Mouse (Mus musculus): Measurements from ENCODE around the gene Mxi1. TPM values are rescaled to one million over a fixed set of nuclear protein-coding genes. Genes with fewer than 3 reads are reported as not detected.

Mxi1 gene
- total RNA-seq, 1 experiment: 20.1 TPM

DNA sequence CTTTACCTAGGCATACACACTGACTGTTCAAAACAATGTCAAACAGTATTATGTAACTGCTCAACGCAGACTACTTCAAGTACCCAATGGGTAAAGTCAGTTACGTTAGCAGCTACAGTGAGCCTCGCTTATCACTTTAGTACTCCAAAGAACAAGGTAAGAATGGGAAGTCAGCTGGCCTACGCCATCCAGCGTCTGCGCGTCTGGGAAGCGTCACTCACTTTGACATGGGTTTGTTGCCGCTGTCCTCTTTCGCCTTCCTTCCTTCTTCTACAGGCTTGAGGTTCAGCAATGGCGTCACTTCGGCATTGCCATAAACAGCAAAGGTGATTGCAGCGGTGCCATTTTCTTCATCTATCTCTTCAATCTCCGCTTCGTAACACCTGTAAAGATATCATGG lies 73.0 kb downstream of the Mxi1 start:
- no peak overlapping the region for H3K9ac ChIP-seq (ENCODE audit: insufficient read depth, low read depth, low read length, poor library complexity, severe bottlenecking)
- H3K9me3 ChIP-seq (ENCODE audit: control insufficient read depth, insufficient read depth, low read depth, low read length): no peaks in the 10 kb centered on the region
- no peak overlapping the region for H3K27ac ChIP-seq (ENCODE audit: insufficient read depth, low read depth, low read length, poor library complexity, severe bottlenecking)
- no peak for DNase-seq (ENCODE audit: low read depth, low spot score)
- H3K4me1 ChIP-seq (ENCODE audit: control insufficient read depth in 2 of 2, insufficient read depth in 2 of 2, low read length in 2 of 2, poor library complexity in 1 of 2): peaks cover 0 to 1% of the 10 kb centered on the region in 2 experiments; a peak in 1 of 4 replicates
- in situ Hi-C loops (cut with MboI; ENCODE audit: low sequenced_read_pairs in 2 of 2, unreplicated experiment in 2 of 2): no loop called here
- peaks cover 46% of the 10 kb centered on the region for H3K36me3 ChIP-seq (ENCODE audit: control insufficient read depth, insufficient read depth, low read length, poor library complexity, severe bottlenecking)
- TF ChIP-seq CHD2 (IDR thresholded peaks at IDR 0.05; ENCODE audit: low read depth, low read length) (no peak), ZNF384 (IDR thresholded peaks at IDR 0.05; ENCODE audit: low read depth, low read length) (no peak), MAFK (IDR thresholded peaks at IDR 0.05; ENCODE audit: insufficient read depth, low read depth, low read length) (no peak), HCFC1 (IDR thresholded peaks at IDR 0.05; ENCODE audit: borderline replicate concordance, insufficient read depth, low read length) (no peak), ZC3H11A (IDR thresholded peaks at IDR 0.05; ENCODE audit: borderline replicate concordance, low read depth, low read length) (no peak)
- H3K4me3 ChIP-seq (ENCODE audit: insufficient read depth in 1 of 2, low read depth in 1 of 2, low read length in 2 of 2, poor library complexity in 1 of 2, severe bottlenecking in 1 of 2): no peak overlapping the region

DNA sequence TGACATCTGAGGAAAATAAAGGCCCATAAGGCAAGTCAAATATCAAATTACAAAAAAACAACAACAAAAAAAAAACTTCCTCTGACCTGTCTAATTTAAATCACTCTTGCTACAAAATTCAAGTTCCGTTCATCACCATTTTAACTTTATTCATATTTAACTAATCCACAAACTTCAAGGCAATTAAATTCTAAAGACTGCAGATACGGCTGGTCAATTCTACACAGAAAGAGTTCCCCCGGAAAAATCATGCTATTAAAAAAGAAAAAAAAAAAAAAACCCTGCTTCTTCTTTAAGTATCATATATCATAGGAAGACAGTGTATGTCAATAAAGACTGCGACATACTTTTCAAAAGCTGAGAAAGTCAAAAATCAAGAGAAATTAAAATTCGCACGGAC lies 79.1 kb downstream of the Mxi1 start:
- no peaks in the 10 kb centered on the region for H3K9me3 ChIP-seq (ENCODE audit: control insufficient read depth, insufficient read depth, low read depth, low read length)
- peak overlapping the region; percentile 95; the same call in 1 of the 2 replicates for H3K27ac ChIP-seq (ENCODE audit: insufficient read depth, low read depth, low read length, poor library complexity, severe bottlenecking)
- 0 out of 2 replicates have a peak, but pooled peaks have one; percentile 11 for TF ChIP-seq CHD2 (IDR thresholded peaks at IDR 0.05; ENCODE audit: low read depth, low read length)
- TF ChIP-seq ZNF384 (IDR thresholded peaks at IDR 0.05; ENCODE audit: low read depth, low read length): no peak
- peak overlapping the region; percentile 100 for H3K9ac ChIP-seq (ENCODE audit: insufficient read depth, low read depth, low read length, poor library complexity, severe bottlenecking)
- peaks cover 18% of the 10 kb centered on the region for H3K36me3 ChIP-seq (ENCODE audit: control insufficient read depth, insufficient read depth, low read length, poor library complexity, severe bottlenecking)
- no peak for DNase-seq (ENCODE audit: low read depth, low spot score)
- in situ Hi-C loops (cut with MboI; ENCODE audit: low sequenced_read_pairs in 2 of 2, unreplicated experiment in 2 of 2): no loop called here
- H3K4me3 ChIP-seq (ENCODE audit: insufficient read depth in 1 of 2, low read depth in 1 of 2, low read length in 2 of 2, poor library complexity in 1 of 2, severe bottlenecking in 1 of 2): peak overlapping the region; percentile 88 to 100
- H3K4me1 ChIP-seq (ENCODE audit: control insufficient read depth in 2 of 2, insufficient read depth in 2 of 2, low read length in 2 of 2, poor library complexity in 1 of 2): peaks cover 2 to 12% of the 10 kb centered on the region in 2 experiments; a peak in 3 of 4 replicates

DNA sequence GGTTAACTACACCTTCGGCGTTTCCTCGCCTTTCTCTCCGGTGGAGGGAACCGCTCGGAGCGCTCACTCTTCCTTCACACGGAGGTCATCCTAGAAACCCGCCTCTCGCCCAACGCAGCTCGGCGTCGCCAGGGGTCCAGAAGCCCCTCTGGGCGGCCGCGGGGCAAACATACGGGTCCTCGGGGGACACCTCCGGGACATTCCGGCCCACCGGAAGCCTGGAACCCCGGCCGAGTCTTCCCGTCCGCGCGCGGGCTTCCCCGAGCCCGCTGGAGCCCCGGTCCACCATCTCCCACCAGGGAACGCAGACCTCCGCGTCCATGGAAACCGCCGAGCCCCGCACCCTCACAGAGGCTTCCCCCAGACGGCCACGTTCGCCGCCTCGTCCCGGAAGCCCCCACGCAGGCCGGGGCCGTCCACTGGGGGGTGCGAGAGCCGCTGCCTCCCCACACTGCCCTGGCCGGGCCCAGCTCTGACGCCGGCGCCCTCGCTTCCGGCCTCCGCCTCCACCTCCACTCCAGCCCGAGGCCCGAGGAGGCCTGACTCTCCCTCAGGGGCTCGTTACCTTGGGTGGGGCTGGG lies 79.6 kb downstream of the Mxi1 start:
- in situ Hi-C loops (cut with MboI; ENCODE audit: low sequenced_read_pairs in 2 of 2, unreplicated experiment in 2 of 2): loop anchor here in 1 of 2 experiments (10.0 kb wide), 1 partner anchor 185 kb away; no protein-coding TSS in a partner anchor
- H3K4me3 ChIP-seq (ENCODE audit: insufficient read depth in 1 of 2, low read depth in 1 of 2, low read length in 2 of 2, poor library complexity in 1 of 2, severe bottlenecking in 1 of 2): peak overlapping the region; percentile 88 to 100
- peaks cover 2 to 12% of the 10 kb centered on the region in 2 experiments; a peak in 3 of 4 replicates for H3K4me1 ChIP-seq (ENCODE audit: control insufficient read depth in 2 of 2, insufficient read depth in 2 of 2, low read length in 2 of 2, poor library complexity in 1 of 2)
- H3K36me3 ChIP-seq (ENCODE audit: control insufficient read depth, insufficient read depth, low read length, poor library complexity, severe bottlenecking): peaks cover 18% of the 10 kb centered on the region
- TF ChIP-seq ZNF384 (IDR thresholded peaks at IDR 0.05; ENCODE audit: low read depth, low read length) (no peak), CHD2 (IDR thresholded peaks at IDR 0.05; ENCODE audit: low read depth, low read length) (no peak), ZC3H11A (IDR thresholded peaks at IDR 0.05; ENCODE audit: borderline replicate concordance, low read depth, low read length) (no peak), MAFK (IDR thresholded peaks at IDR 0.05; ENCODE audit: insufficient read depth, low read depth, low read length) (no peak), HCFC1 (IDR thresholded peaks at IDR 0.05; ENCODE audit: borderline replicate concordance, insufficient read depth, low read length) (no peak)
- H3K9ac ChIP-seq (ENCODE audit: insufficient read depth, low read depth, low read length, poor library complexity, severe bottlenecking): peak overlapping the region; percentile 100
- peak overlapping the region; percentile 95 for H3K27ac ChIP-seq (ENCODE audit: insufficient read depth, low read depth, low read length, poor library complexity, severe bottlenecking)
- H3K9me3 ChIP-seq (ENCODE audit: control insufficient read depth, insufficient read depth, low read depth, low read length): no peaks in the 10 kb centered on the region
- DNase-seq (ENCODE audit: low read depth, low spot score): no peak

GRCm38 (mm10) chr19:53390495-53391007 lies 80.2 kb downstream of the Mxi1 start, which contains the start of gene Smndc1:
Gene Smndc1, minus strand, starts transcription at chr19:53390578.
- Histone ChIP-seq H3K36me3 (ENCODE audit: control insufficient read depth, insufficient read depth, low read length, poor library complexity, severe bottlenecking) (peaks cover 18% of the 10 kb centered on the region), H3K9me3 (ENCODE audit: control insufficient read depth, insufficient read depth, low read depth, low read length) (no peaks in the 10 kb centered on the region), H3K4me1 (ENCODE audit: control insufficient read depth in 2 of 2, insufficient read depth in 2 of 2, low read length in 2 of 2, poor library complexity in 1 of 2) (peaks cover 2 to 12% of the 10 kb centered on the region in 2 experiments; a peak in 3 of 4 replicates), H3K27ac (ENCODE audit: insufficient read depth, low read depth, low read length, poor library complexity, severe bottlenecking) (peak within 1 kb of the TSS; percentile 95), H3K4me3 (ENCODE audit: insufficient read depth in 1 of 2, low read depth in 1 of 2, low read length in 2 of 2, poor library complexity in 1 of 2, severe bottlenecking in 1 of 2) (peak within 1 kb of the TSS; percentile 88 to 100), H3K9ac (ENCODE audit: insufficient read depth, low read depth, low read length, poor library complexity, severe bottlenecking) (peak within 1 kb of the TSS; percentile 100)
- TF ChIP-seq CHD2 (IDR thresholded peaks at IDR 0.05; ENCODE audit: low read depth, low read length): peak; percentile 93
- TF ChIP-seq ZC3H11A (IDR thresholded peaks at IDR 0.05; ENCODE audit: borderline replicate concordance, low read depth, low read length): no peak
- TF ChIP-seq HCFC1 (IDR thresholded peaks at IDR 0.05; ENCODE audit: borderline replicate concordance, insufficient read depth, low read length): peak; percentile 85
- in situ Hi-C loops (cut with MboI; ENCODE audit: low sequenced_read_pairs in 2 of 2, unreplicated experiment in 2 of 2): loop anchor here in 1 of 2 experiments (10.0 kb wide), 1 partner anchor 184 kb away; no protein-coding TSS in a partner anchor
- DNase-seq (ENCODE audit: low read depth, low spot score): peak; percentile 99

Measured in ES-E14 (cell line).